Comparison of ENCODE assay signal across 8 mouse cellular contexts in the genomic region with DNA sequence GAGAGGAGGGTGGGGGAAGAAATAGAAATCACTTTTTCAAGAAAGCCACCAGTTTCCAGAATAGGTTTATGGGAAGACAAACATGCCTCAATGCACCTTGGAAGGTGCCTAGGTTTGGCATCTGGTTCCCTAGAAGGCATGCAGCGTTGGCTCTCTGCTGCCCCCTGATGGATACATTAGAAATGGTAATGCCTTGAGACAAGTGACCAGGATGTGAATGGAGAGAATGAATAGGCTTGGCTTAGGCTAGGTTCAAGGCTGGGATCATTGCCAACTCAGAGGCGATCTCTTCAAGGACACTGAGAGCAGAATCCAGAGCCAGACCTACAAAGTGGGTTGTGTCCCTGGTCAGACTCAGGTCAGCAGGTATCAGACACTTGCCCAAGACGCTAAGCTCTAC. TPM values are rescaled to one million over a fixed set of nuclear protein-coding genes. Genes with fewer than 3 reads are reported as not detected.
DNase-seq lines count a peak whose midpoint lies in the region; TF ChIP-seq lines count a peak whose summit lies in the region.

No protein-coding gene starts in this region.

- no peaks in the 10 kb centered on the region for H3K79me2 ChIP-seq in C2C12 (ENCODE audit: control insufficient read depth, insufficient read depth)

- peaks cover 3% of the 10 kb centered on the region for H3K4me1 ChIP-seq in ES-Bruce4 (ENCODE audit: control insufficient read depth, insufficient read depth, low read length)
- peaks cover 2% of the 10 kb centered on the region; the same call in 1 of the 2 replicates for H3K4me1 ChIP-seq in lung, adult 2 months (ENCODE audit: control insufficient read depth, insufficient read depth, low read length)

- H3K36me3 ChIP-seq in C2C12 (ENCODE audit: control insufficient read depth, insufficient read depth), result no peaks in the 10 kb centered on the region
- H3K36me3 ChIP-seq in ES-Bruce4 (ENCODE audit: control insufficient read depth, insufficient read depth, low read length, poor library complexity, severe bottlenecking), result no peaks in the 10 kb centered on the region

- TF ChIP-seq CTCF in C2C12 (IDR thresholded peaks at IDR 0.05; ENCODE audit: control insufficient read depth, insufficient read depth, insufficient read length) (peak; percentile 60), ES-Bruce4 (IDR thresholded peaks at IDR 0.05; ENCODE audit: low read depth, low read length) (peak; percentile 88)
- peak; percentile 96 for TF ChIP-seq CTCF in lung, adult 2 months (IDR thresholded peaks at IDR 0.05; ENCODE audit: insufficient read depth, low read length)

- H3K27me3 ChIP-seq in C2C12 (ENCODE audit: control insufficient read depth, insufficient read depth, insufficient read length) (no peaks in the 10 kb centered on the region), ES-Bruce4 (ENCODE audit: control insufficient read depth, insufficient read depth, low read length, poor library complexity, severe bottlenecking) (no peaks in the 10 kb centered on the region)

- no peak overlapping the region for H3K9ac ChIP-seq in ES-Bruce4 (ENCODE audit: low read depth, poor library complexity, severe bottlenecking)

- H3K9me3 ChIP-seq in ES-Bruce4 (replicated peaks; ENCODE audit: control insufficient read depth, insufficient read depth, low read length, poor library complexity, severe bottlenecking), result peaks cover 3% of the 10 kb centered on the region; the same call in 1 of the 2 replicates

- H3K27ac ChIP-seq in ES-Bruce4 (ENCODE audit: insufficient read depth, low read length), result no peak overlapping the region

- peak; percentile 75 for DNase-seq in c-Kit-positive CD71-positive TER-119-negative erythroid progenitor cells, embryonic 14.5 days (ENCODE audit: low read depth)
- peak; percentile 46 to 63 for DNase-seq in frontal cortex, postnatal 36 days (ENCODE audit: low spot score in 2 of 2)
- peak; percentile 82 for DNase-seq in kidney, postnatal 10 days
- peak; percentile 56 for DNase-seq in lung, adult 2 months
- peak; percentile 55 to 59 for DNase-seq in right cerebral cortex, postnatal 10 days (ENCODE audit: low spot score in 2 of 2)
- DNase-seq in yolk sac, embryonic 10.5 days (ENCODE audit: low spot score), result peak; percentile 42

- H3K4me3 ChIP-seq in C2C12 (ENCODE audit: insufficient read depth, poor library complexity, severe bottlenecking) (no peak overlapping the region), ES-Bruce4 (ENCODE audit: low read depth, low read length) (no peak overlapping the region)
- no peak overlapping the region for H3K4me3 ChIP-seq in lung, adult 2 months (replicated peaks; ENCODE audit: extremely low read depth, low read depth, low read length)

- no peak overlapping the region for H3ac ChIP-seq in C2C12 (ENCODE audit: control insufficient read depth, insufficient read length, low read depth)

- no peak for TF ChIP-seq POLR2A in ES-Bruce4 (IDR thresholded peaks at IDR 0.05; ENCODE audit: insufficient read depth, low read length)
- TF ChIP-seq POLR2A in lung, adult 2 months (IDR thresholded peaks at IDR 0.05; ENCODE audit: borderline replicate concordance, extremely low read depth, low read depth, low read length), result no peak

- TF ChIP-seq EP300 in ES-Bruce4 (IDR thresholded peaks at IDR 0.05; ENCODE audit: insufficient read depth, low read depth, low read length), result no peak

- 19% methylated on average over 3 of the region's 3 CpGs for WGBS in lung, adult 2 months

- no peaks in the 10 kb centered on the region for H3K79me3 ChIP-seq in C2C12 (ENCODE audit: low read depth)

TF ChIP-seq in C2C12, 6 proteins besides CTCF, POLR2A, EP300 and RAD21:
- no peak for TF ChIP-seq FOSL1 (IDR thresholded peaks at IDR 0.05; ENCODE audit: insufficient read depth, low read length, poor library complexity, severe bottlenecking)
- no peak for TF ChIP-seq MAX (IDR thresholded peaks at IDR 0.05)
- no peak for TF ChIP-seq MYOD1 (IDR thresholded peaks at IDR 0.05; ENCODE audit: control insufficient read depth, insufficient read length, low read depth)
- TF ChIP-seq MYOG (IDR thresholded peaks at IDR 0.05; ENCODE audit: control insufficient read depth, extremely low read depth, insufficient read length), result no peak

RNA-seq across cellular contexts. Expression of gene Ube2i, which starts 10.6 kb away (rescaled TPM):
- polyA plus RNA-seq in C2C12 (2012; fragmentation: generic; extraction: Trizol) (405 TPM), ES-Bruce4 (2011; ENCODE audit: insufficient read depth, insufficient read length, low read depth, missing spikeins) (430 and 432 TPM in 2 replicates)
- 138 and 178 TPM in 2 replicates for polyA plus RNA-seq in lung, adult 2 months (2012; rRNA removed)

RNA-seq across cellular contexts. Expression of gene Prss34, which starts 13.2 kb away (rescaled TPM):
- polyA plus RNA-seq in C2C12 (2012; fragmentation: generic; extraction: Trizol) (not detected), ES-Bruce4 (2011; ENCODE audit: insufficient read depth, insufficient read length, low read depth, missing spikeins) (not detected in 2 replicates)
- polyA plus RNA-seq in lung, adult 2 months (2012; rRNA removed), result 0.27 and 0.46 TPM in 2 replicates

RNA-seq across cellular contexts. Expression of gene Prss28, which starts 23.4 kb away (rescaled TPM):
- polyA plus RNA-seq in C2C12 (2012; fragmentation: generic; extraction: Trizol) (not detected), ES-Bruce4 (2011; ENCODE audit: insufficient read depth, insufficient read length, low read depth, missing spikeins) (not detected in 2 replicates)
- not detected in 2 replicates for polyA plus RNA-seq in lung, adult 2 months (2012; rRNA removed)

RNA-seq across cellular contexts. Expression of gene Baiap3, which starts 28.9 kb away (rescaled TPM):
- polyA plus RNA-seq in C2C12 (2012; fragmentation: generic; extraction: Trizol), result 0.16 TPM
- 1.3 and 1.6 TPM in 2 replicates for polyA plus RNA-seq in ES-Bruce4 (2011; ENCODE audit: insufficient read depth, insufficient read length, low read depth, missing spikeins)
- 23.8 and 28.3 TPM in 2 replicates for polyA plus RNA-seq in lung, adult 2 months (2012; rRNA removed)

RNA-seq across cellular contexts. Expression of gene Prss29, which starts 33.4 kb away (rescaled TPM):
- polyA plus RNA-seq in C2C12 (2012; fragmentation: generic; extraction: Trizol) (not detected), ES-Bruce4 (2011; ENCODE audit: insufficient read depth, insufficient read length, low read depth, missing spikeins) (not detected in 2 replicates)
- not detected in 2 replicates for polyA plus RNA-seq in lung, adult 2 months (2012; rRNA removed)
